Mouse (Mus musculus) embryo, embryonic 11 days (tissue): Measurements from ENCODE around the gene Ctdsp1.

Experiments used
- DNase-seq: peaks from one replicate; pipeline ENCODE4 v3.0.0-alpha.2; 2015

Ctdsp1 gene

DNA sequence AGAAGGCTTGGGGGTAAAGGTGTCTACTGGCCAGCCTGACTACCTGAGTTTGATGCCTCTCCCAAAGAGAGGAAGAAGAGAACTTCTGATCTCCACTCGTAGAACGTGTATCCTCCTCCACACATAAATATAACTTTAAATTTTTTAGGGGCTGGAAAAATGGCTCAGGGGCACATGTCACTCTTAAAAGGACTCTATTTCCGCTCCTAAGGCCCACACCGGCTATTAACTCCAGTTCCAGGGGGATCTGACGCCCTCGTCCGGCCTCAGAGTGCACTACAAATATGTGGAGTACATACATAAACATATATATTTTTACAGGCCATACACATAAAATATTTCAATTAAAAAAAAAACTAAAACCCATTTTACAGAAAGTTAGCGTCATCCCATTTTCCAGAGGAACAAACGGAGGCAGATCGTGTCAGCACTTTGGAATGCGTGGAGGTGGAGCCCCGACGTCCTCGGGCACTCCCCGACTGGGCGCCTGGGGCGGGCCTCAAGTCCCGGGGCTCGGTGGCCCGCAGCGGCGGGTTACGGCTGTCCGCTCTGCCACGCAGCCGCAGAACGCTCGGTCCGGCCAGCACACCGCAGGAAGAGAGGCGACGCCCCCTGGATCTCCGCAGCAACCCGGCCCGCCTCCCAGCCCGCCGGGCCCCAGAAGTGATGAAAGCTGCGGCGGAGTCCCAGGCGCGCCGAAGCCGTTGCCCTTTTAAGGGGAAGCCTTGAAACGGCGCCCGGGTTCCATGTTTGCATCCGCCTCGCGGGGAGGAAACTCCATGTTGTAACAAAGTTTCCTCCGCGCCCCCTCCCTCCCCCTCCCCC is at the start of gene Ctdsp1:
Gene Ctdsp1 (plus strand): TSS at position 586 of the 825 bp plus-strand sequence.
- peak; percentile 99 for DNase-seq

DNA sequence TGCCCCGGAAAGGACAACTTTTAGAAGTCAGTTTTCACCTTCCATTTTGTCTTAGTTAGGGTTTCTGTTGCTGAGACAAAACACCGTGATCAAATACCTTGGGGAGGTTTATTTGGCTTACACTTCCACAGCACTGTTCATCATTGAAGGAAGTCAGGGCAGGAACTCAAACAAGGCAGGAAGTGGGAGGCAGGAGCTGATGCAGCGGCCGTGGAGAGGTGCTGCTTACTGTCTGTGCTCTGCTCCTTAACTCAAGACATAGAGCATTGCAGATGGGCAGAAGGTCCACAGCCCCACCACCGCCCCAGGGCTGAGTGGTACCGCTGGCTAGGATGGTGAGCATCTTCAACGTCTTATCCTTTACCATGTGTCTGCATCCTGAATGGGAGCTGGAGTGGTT is 49.4 kb upstream of the Ctdsp1 start:
- no peak for DNase-seq

DNA sequence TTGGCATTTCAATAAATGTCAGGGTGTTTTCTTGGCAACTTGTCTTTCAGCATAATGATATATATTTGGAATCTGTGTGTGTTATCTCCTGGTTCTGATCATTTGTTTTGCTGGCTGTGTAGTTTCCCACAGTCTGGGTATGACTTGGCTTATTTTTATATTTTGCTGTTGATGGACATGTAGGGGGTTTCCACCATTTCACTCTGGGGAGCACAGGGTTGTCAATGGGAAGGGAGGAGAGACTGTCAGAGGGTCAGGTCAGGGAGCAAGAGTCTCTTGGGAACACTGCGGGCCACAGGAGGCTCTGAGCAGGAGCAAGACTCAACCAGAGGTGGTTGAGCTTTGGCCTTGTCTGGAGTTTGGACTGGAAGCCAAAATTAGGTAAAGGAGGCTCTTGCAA is 49.0 kb upstream of the Ctdsp1 start:
- no peak for DNase-seq

DNA sequence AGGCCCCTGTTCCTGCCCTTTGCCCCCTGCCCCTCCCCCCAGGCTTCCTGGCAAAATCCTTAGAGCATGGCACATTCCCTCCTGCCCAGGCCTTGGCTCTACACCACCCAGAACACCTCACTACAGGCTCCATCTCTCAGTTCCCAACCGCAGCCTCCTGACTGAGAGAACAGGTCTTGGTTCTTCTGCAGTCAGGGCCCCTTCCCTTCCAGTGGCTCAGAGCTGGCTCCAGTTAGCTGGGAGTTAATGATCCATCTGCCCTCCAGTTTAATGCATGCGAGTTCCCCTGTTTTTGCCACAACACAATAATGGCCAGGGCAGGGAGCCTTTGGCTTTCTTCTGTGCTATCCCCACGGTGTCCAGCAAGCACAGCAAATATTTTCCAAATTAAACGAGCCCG is 48.1 kb upstream of the Ctdsp1 start:
- DNase-seq = no peak

DNA sequence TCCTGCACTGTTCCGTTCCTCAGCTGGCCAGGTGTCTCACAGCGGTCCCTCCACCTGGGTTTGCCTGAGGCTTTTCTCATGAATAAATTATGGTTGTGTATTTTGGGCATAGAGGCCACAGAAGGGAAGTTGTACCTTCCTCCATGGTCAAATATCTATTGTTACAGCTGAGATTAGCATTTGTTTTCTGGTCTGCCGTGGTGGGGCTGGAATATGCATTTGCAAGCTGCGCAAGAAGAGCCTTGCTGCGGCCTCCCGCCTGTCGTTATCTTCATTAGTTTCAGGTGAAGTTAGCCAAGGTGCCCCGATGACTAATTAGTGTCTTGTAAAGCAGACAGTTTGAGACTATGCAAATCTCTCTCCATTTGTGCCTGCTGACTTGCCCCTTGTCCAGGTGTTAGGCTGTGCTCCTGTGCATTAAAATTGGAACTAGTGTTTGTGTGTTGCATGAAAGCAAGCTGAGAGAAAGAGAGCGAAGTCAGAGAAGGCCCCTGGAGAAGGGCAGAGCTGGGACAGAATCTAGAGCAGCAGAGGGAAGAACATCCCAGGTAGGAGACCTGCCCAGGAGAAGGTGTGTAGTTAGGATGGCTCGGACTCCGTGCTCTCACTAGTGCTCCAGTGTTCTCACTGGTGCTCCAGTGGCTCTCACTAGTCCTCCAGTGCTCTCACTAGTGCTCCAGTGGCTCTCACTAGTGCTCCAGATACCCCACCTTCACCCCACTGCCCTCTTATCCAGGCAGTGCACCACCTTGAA is 47.0 kb upstream of the Ctdsp1 start:
- DNase-seq = no peak

DNA sequence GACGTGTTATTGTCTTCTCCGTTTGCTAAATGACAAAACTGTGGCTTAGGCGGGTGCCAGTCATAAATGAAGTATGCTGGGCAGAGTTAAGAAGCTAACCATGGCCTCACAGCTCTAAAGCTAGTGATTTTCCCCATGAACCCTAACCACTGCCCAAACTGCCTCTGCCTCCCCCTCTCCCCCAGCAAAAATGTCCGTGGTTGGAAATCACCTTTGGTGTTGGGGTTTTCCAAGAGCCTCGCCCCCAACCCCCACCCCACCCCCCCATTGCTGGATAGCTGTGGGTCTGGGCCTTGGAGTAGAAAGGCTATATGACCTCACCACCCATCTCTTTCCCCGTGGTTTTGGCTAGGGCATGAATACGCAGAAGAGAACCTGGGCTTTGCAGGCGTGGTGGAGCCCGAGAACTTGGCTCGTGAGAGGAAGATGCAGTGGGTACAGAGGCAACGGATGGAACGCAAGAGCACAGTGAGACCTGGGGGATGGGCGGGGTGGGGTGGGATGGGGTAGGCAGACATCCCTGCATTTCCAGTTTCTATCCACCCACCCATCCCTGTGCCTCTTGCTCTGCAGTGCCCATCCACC is 40.0 kb upstream of the Ctdsp1 start:
- DNase-seq = no peak

DNA sequence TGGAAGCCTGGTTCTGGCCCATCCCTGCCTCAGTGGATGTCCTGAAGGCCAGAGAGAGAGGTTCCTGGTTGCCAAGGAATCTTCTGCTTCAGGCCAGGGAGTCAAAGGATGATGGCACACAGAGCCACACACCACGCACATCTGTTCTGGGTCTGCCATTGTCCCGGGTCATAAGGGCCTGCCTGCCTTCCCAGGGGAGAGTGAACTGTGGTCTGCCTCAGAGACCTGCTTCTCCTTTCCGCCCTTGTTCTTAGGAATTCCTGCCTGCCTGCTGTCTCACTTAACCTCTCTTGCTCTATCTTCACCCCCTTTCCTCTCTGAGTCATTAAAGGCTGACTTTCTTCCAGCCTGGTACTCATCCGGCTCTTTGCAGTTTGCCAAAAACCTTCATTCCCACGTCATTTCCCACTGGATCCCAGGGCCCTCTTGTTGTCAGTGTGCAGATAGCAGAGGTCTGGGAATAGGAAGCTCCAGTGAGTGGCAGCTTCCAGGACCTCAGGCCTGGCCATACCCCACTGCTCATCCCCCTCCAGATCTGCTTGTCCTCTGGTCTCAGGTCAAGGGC is 38.7 kb upstream of the Ctdsp1 start:
- DNase-seq = no peak

DNA sequence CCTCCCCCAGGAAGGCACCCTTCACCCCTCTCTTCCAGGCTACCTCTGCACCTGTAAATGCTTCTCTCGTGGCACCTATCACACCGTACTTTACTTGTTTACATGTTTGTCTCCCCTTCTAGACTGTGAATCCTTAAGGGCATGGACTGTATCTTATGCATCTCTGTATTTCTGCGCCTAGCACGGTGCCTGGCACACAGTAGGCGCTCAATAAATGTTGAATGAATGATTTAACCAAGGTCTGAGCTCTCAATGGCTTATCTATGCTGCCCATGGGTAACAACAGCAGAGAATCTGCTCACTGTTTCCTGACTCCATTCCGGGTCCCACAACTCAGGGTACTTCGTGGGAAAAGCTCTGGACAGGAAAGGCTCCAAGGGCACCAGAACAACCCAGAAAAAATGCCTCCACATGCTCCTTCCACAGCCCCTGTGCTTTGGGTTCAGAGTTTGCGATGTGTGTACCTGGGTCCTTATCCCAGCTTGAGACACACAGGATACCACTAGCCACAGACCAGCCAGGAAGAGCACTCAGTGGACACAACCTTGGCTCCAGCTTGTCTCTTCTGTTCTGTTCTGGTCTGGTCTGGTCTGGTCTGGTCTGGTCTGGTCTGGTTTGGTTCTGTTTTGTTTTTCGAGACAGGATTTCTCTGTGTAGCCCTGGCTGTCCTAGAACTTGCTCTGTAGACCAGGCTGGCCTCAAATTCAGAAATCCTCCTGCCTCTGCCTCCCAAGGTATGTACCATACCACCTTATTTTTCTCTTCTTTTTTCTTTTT is 37.7 kb upstream of the Ctdsp1 start:
- DNase-seq = no peak

DNA sequence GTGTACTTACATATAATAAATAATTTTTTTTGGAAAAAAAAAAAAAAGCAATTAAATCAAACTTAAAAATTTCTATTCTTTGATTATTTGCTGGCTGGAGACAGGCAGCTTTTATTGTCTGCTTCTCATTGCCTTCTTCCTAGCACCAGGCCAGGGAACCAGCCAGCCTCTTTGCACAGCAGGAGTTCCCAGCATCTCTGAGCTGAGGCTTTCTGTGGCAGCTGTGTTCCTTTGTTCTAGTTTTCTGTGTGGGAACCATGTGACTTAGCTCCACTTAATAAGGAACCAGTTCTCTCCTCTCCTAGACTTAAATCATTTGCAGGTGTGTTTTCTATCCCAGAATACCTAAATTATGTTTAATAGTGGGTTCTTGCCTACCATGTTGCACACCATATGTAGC is 33.8 kb upstream of the Ctdsp1 start:
- DNase-seq = no peak

DNA sequence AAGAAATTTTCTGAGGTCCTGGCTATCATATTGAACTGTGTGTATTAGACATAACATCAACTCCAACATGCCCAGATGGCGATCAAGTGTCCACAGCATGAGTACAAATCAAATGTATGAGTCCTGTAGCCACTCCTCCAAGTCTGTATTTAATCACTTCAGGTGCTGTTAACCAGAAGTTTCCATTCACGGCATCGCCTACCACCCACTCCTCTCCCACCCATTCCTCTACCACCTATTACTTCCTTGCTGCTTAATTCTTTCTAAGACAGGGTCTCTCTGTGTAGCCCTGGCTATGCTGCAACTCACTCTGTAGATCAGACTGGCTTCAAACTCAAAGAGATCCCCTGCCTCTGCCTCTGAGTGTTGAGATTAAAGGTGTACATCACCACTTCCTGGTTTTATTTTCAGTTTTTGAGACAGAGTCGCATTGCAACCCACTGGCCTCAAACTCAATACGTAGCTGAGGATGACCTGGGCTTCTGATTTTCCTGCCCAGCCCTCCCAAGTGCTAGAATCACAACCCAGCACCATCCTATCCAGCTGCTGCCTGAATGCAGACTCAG is 31.3 kb upstream of the Ctdsp1 start:
- no peak for DNase-seq

DNA sequence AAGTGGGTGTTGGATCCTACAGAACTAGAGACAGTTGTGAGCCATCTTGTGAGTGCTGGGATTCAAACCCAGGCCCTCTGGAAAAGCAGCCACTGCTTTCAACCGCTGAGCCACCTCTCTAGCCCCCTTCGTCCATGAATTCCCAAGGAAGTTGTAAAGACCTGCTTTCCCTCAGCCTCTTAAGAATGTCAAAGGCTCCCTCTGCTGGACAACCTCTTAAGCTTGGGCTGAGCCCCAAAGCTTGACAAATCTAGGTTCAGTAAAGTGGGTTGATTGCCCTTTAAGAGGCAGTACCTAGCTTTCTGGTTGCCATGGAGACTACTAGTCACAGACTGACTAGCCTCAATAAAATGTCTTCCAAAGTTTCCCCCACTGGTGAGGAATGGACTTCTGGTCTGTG is 29.5 kb upstream of the Ctdsp1 start, which contains the start of gene Catip:
Gene Catip (plus strand): TSS at position 297 of the 400 bp plus-strand sequence.
- DNase-seq = peak; percentile 94

DNA sequence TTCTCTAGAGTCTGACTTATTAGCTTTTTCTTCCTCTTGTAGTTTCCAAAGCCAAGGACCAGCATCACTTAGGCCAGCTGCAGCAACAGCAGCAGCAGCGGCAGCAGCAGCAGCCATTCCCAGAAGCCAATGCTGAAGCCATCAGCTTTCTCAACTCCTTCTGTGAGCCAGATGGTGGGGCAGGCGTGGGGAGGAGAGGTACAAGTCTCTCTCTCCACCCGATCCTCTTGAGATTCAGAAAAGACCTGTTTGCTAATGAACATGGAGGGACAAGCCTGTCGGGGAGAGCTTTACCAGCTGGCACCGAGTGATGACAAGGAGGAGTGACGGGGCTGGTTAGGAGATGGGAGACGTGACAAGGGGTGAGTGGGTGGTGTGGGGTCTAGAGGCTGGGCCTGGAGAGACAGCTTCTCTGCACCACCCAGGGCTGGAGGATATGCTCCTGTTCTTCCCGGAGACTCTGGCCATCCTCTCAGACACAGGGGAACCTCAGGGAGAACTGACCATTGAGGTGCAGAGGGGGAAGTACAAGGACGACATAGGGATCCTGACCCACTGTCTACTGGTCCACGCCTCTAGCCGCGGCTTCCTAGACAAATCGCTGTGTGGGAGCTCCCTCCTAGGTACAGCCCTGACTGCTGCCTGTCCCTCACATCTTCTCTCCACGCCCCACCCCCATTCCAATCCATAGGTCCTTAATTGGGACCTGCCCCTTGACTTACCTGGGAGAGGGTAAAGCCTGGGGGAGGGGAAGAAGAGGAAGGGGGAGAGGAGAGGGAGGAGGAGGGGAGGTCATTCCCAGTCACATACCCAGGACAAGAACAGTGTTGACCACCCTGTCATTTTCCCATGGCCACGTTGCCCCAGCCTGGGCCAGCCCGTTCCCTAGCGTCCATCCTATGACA is 28.7 kb upstream of the Ctdsp1 start:
- no peak for DNase-seq

DNA sequence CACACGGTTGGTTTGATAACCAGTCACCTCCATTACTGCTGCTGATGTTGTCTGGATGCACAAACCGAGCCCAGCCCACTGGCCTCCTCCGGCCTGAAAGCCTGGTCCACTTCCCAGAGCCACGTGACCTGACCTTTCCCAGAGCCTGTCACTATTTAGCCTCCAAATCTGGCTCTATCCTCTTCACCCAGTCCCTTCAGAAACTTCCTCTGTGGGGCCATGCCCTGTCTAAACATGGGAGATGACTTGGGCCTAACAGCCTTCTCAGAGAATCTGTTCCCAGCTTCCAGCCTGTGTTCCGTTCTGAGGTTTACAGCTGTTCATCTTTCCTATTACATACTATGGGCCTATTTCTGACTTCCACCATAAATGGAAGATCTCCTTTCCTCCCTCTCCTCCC is 27.9 kb upstream of the Ctdsp1 start:
- DNase-seq = no peak

DNA sequence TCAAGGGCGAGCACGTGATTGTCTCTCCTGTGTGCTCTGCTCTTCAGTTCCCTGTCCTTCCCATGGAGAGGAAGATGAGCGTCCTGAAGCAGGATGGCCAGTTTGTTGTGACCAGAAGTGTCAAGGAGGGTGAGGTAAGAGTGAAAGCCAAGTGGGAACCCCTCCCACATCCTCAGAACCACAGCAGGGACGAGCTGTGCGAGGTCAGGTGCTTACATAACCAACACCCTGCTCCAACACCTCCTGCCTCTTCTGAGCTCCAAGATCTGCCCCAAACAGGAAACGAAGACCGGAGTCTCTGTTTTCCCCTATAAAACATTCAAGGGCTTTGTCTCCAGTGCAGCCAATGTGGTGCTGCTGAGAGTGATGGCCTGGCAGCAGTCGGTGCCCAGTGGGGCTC is 27.0 kb upstream of the Ctdsp1 start:
- DNase-seq = no peak

DNA sequence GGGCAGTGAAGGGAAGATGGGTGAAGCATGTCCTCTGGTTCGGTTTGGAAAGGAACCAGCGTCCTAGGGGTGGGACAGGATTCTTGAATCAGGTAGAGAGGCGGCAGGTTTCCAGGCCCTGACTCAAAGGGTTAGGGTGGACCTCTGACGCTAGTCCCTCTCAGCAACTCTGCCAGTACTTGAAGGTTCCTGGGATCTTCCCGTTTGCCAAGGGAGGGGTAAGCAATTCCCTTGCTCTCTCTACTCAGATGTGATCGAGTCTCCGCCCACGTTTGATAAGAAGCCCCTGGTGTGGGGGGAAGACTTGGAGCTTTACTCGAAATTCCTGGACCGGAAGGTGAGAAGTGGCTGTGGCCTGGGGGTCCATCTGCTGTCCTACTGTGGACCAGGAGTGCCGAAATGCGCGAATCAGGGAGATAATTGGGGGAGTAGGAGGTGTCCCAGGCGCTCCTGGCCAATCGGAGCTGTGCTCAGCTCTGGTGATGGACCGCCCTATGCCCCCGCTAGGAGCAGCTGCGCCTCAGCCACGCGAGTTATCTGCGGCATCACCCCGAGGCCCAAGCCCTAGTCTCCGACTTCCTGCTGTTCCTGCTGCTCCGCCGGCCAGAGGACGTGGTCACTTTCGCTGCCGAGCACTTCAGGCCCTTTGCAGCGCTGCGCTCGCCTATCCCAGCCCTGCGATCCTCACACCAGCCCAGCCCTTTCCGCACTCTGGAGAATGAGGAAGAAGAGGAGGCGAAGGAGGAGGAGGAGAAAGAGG is 23.2 kb upstream of the Ctdsp1 start:
- DNase-seq = peak; percentile 71

DNA sequence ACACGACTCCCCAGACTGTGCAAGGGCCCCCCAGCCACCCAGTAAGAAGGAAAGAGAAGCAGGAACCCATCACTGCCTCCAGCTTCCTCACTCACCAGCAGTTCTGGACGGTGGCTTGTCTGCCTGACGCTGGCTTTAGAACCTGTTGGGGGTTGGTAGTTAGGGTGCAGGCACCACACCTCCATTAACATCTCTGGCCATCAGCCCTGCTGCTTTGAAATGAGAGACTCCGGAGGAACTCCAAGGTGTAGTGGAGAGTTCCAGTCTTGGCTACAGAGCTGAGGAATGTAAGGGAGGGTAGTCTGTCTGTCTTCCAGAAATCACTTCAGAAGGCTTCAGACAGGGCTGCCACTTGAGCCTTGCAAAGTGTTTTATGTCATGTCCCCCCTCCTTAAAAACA is 21.3 kb upstream of the Ctdsp1 start:
- no peak for DNase-seq

DNA sequence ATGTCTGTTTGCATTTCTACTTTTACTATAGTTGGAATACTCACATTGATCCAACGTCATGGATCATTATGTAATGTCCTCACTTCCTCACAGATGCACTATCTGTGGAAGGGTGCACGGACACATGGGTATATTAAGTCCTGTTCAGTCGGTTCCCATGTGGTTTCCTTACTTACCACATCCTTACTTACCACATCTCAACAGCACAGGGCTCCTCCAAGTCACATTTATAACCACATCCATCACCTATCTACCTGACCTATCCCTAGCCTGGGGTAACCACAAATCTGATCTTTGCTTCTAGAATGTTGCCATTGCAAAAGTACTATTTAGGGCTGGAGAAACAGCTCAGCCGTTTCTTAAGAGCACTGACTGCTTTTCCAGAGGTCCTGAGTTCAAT is 17.9 kb upstream of the Ctdsp1 start:
- no peak for DNase-seq

DNA sequence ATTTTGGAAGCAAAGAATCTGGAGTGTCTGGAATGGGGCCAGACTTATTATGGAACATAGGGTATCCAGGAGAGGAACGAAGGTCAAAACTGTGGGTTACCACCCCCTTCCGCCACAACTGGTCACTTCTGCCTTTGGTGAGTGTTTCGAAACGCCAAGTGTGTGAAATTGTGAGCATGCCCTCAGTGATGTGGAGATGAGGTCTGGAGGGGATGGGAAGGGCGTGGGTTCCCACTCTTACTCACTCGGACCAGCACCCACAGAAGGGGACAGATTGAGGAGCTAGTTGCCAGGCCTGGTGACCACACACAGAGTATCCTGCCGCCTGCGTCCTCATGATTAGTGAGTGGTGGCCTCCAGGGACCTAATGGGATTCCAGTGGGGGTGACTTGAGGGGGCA is 16.3 kb upstream of the Ctdsp1 start, which contains the start of gene Slc11a1:
Gene Slc11a1 (plus strand): TSS at position 216 of the 400 bp plus-strand sequence.
- DNase-seq = no peak

DNA sequence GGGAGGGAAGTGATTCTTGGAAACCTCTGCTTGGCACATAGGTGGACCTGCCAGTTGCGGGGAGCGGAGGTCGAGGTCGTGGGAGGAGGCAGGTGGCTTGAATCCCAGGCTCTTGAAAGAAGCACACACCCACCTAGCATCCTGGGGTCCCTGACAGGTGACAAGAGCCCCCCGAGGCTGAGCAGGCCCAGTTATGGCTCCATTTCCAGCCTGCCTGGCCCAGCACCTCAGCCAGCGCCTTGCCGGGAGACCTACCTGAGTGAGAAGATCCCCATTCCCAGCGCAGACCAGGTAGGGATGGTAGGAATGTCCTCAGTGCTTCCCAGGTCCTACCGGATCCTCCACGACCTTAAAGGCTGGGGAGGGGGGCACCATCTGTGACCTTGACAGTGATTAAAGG is 15.7 kb upstream of the Ctdsp1 start:
- no peak for DNase-seq

DNA sequence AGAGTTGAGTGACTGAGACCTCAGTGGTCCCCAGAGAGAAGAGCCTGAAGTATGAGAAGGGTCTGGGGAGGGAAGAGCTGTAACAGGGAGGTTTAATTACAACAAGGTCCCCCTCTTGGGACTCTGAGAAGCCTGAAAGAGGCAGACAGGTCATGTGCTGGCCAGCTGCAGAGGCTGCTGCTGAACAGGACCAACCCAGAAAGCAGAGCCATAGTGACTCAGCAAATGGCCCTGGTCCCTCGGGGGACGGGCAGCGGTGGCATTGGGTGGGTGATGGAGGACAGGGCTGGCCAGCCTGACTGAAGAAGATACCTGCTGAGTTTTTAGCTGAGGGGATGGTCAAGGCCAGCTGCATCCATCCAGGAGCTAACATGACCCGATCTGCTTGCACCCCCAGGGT is 14.9 kb upstream of the Ctdsp1 start:
- DNase-seq = no peak
